Mouse (Mus musculus) CD4-positive, CD25-positive, alpha-beta regulatory T cell, adult 2 months (primary cell): ENCODE results near the gene Htra3.

ENCODE experiments used
- DNase-seq: peaks from one replicate; pipeline ENCODE4 v3.0.0-alpha.2; 2012; ENCODE audit warnings: low read depth, low spot score

Htra3 gene

DNA sequence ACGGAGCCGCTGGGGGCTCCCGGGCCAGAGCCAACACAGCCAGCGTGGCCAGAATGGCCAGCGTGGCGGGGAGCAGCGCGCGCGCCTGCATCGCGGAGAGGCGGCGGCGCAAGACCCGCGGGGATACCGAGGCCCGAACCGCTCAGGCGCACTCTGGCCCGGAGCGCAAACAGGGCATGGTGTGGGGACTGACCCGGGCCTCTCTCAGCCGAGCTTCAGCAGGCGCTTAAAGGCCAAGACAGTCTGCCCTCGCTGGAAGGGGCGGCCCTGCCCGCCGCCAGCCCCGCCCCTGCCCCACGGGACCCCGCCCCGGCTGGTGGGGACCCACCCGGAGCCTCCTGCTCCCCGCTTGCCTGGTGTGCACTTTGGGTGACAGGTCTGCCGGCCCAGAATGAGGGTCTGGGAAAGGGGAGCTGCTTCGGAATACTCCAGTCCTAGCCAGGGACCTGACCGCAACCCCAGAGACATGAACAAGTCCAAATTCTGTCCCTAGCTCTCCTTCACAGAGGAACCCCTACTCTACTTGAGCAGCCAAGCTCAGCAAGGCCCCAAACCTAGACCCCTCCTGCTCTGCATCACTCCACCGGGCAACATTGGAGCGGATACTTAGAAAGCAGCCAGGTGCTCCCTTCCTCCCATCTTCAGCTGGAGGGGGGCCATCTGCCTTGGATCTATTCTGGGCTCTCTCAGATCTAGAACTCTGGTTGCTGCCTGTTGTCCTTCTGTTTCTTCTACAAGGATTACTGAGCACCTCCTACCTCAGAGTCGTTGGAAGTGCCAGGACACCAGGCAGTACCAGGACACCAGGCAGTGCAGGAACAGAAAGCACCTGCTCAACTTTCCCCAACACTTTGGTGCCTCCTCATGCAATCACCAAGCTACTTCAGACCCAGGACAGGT lies at the start of gene Htra3:
Gene Htra3, minus strand, starts transcription at position 527 of the 900 bp plus-strand sequence.
- no peak for DNase-seq

DNA sequence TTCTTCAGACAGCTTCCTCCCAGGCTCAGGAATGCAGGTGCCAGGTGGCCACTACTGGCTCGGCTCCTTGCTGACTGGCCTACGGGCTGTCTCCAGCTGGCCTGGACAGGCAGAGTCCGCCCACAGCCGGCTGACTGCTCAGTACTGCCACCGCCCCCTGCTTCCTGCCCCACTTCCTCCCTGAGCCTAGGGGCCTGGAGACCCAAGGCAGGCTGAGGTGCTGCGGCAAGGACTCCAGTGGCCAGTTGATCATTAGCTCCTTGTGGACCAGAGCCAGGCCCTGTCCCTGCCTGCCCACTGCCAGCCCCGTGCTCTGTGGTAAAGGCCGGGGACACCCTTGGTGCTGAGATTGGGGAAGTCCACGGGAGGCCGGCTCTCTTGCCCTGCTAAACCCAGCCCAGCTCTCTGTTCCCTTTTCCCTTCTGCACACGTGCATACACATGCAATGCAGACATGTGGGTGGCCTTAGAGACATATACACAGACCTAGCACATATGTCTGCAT lies 49.4 kb upstream of the Htra3 start:
- DNase-seq: peak; percentile 70

DNA sequence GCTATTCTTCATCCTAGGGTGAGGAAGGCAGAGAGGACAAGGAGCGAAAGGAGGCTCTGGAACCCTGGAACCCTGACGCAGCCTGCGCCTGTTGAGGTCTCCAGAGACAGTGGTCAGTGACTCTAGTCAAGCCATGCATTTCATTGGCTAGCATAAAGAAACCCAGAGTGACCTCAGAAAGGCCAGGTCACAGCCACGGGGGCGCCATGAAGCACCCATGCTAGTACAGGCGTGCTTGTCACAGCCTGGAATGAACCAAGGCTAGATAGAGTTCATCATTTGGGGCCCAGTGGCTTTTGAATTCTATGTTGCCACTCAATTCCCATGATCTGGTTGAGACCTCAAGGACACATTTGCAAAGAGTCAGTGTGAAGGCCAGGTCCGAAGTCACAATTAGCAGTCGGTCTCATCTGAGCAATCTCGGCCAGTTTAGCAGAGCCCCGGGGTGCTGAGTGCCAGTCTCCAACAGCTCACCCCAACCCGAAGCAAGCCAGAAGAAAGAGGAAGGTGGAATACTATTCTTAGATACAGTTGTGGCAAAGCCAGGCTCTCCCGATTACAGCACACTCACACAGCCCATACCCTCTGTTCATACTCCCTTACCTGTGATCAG lies 48.9 kb upstream of the Htra3 start:
- DNase-seq: no peak

DNA sequence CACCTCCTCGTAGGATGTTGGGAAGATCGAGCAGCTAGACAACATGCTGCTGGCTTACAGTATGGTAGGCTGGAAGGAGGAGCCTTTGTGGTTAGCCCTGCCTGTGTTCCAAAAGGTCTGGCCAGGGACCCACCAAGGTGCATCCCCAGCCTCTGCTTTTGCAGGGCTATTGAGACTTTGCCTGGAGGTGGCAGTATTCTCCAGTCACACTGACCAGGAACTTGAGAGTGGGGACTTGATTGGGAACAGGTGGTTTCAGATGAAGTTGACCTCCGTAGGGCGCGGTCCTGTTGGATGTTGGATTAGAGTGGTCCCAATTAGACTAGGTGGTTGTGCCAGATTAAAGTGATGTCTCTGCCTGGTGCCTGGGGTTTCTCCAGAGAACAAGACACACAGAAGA lies 47.9 kb upstream of the Htra3 start:
- no peak for DNase-seq

DNA sequence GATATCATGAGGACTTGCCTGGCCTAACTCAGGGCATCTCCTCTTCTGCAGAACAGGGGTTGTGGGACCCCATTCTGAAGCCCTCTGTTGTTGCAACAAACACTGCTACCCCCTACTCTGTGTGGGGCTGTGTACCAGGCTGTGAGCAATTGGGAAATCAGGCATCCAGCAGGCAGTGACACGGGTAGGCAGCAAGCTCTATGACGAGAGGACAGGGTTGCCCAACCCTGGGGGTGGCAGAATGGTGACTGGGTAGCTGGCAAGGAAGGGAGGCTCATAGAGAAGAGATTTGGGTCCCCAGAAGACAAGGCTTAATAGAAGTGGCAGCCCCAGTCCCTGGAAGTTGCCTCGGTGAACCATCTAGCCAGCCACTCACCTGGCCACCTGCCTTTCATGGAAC lies 46.3 kb upstream of the Htra3 start:
- DNase-seq: no peak

DNA sequence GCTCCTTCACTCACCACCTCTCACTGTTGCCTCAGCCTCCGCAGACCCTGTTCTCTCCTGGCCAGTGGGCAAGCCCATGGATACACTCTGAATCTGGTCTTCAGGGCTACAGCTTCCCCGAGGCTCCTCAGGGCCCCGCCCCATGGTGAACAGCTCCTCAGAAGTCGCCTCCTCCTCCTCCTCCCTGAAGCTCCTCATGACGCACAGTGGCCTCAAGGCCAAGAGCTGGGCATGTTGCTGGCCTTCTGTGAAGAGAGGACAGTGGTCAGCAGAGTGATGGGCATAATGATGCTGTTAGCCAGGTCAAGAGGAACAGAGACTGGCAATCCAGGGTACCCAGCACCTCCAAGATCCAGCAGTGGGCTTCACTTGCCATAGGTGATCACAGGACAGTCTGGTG lies 44.3 kb upstream of the Htra3 start:
- DNase-seq: no peak

DNA sequence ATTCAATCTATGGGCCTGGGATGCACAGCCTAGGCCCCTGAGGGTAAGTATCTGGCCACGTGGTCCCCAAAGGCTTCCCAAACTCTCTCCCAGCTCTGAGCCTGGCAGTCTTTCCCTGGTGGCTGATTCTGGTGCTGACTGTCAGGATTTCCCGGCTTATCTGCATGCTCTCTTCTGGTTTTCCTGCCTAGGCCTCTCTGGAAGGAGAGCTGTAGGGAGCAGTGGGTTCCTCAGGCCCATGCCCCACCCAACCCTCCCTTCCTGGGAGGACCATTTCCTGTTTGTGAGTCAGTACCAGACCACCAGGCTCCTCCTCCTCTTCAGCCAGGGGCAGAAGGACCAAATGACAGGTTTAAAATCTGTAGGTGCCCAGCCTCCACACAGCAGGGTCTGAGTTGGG lies 43.1 kb upstream of the Htra3 start:
- DNase-seq: no peak

DNA sequence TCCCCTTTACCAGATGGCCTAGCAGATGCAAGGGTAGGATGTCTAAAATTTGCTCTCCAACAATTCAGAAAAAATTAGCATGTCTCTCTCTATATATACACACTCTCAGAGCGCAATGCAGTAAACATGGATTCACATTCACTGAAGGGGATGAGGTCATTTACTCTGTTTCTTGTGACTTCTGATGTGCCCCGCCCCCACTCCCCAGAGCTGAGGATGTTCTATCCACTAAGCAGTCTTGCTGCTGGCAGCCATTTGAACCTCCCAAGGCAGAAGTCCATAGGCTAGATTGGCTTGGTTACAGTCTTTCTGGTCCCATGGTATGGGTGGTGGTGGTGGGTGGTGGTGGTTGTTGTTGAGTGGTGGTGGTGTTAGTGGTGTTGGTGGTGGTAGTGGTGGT lies 42.4 kb upstream of the Htra3 start:
- no peak for DNase-seq

DNA sequence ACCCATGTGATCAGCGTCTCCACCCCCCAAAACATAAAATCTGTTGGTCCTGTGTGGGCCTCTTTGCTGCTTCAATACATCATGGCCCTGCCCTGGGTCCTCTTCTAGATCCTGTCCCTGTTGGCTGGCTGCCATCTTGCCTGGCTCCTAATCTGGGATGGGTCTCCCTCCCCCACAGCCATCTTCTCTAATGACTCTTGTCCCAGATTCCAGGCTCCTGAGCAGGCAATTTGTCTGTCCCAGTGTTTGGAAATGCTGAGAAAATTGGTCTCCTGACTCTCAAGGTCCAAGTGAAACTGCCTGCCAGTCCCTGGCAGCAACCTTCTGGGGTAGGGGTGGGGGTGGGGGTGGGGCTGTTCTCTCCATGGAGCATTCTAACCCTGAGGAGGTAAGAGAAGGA lies 40.3 kb upstream of the Htra3 start:
- DNase-seq: no peak

DNA sequence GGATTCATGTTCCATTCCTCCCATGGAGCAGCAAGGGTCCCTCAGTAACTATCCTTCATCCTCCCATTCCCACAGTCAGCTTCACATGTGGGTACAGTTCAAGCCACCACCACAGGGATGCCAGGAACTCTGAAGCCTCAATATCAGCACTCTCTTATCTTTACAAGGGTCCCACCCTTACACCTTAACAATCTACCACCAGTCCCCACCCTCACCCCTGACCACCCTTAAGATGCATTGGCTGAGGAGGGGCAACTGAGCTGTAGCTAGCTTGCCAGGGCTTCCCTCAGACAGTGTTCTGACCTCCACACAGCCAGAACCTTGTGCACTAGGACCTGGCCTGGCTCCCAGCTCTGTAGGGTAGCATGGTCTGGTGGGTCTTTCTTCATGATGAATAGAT lies 39.8 kb upstream of the Htra3 start:
- DNase-seq: no peak

DNA sequence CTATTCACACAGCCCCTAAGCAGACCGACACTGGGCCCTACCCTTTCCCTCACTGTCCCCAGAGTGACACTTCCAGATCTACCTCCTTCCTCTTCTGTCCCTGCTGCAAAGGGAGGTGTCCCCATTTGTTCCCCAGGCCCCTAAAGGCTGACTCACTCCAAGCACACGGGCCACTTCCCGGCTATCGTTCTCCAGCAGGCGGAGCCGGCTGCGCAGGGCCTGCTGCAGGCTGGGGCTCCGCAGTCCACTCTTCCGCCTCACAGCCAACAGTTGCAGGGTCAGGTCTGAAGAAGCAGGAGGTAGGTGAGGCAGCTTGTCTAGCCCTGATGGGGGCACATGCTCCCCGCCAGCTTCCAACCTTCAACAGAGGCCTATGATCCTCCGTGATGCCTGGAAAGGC lies 39.2 kb upstream of the Htra3 start:
- no peak for DNase-seq

DNA sequence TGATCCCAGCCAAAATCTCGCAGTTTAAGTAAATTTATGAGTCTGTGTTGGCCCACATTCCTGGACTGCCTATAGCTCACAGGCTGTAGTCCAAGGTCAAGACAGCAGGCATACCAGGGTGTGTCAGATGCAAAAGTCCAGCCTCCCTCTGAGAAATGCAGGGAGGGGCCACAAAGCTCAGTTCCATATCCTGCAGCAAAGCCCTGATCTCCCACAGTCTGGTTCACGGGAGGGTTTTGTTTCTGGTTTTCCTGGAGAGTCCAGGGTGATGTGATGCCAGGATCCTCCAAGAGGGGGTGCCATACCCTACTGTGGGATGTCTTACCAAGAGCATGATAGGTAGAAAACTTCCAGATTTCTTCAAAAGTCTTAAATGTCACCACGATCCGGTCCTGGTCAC lies 38.4 kb upstream of the Htra3 start:
- DNase-seq: peak; percentile 31

DNA sequence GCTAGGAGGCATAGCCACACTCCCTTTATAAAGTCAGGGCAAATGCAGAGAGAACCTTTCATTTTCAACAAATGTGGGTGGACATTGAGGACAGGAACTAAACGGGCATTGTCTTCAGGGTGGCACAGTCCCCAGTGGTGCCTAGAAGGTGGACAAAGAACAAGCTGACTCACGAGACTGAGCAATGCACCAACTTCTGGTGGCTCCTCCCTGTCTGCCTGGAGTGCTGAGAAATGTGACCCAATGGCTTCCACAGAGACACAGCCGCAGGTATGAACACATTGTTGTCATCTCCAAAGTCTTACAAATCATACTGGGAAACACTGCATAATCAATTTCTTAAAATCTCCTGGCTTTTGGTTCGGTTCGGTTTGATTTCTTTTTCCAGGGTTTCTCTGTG lies 37.9 kb upstream of the Htra3 start:
- DNase-seq: no peak

DNA sequence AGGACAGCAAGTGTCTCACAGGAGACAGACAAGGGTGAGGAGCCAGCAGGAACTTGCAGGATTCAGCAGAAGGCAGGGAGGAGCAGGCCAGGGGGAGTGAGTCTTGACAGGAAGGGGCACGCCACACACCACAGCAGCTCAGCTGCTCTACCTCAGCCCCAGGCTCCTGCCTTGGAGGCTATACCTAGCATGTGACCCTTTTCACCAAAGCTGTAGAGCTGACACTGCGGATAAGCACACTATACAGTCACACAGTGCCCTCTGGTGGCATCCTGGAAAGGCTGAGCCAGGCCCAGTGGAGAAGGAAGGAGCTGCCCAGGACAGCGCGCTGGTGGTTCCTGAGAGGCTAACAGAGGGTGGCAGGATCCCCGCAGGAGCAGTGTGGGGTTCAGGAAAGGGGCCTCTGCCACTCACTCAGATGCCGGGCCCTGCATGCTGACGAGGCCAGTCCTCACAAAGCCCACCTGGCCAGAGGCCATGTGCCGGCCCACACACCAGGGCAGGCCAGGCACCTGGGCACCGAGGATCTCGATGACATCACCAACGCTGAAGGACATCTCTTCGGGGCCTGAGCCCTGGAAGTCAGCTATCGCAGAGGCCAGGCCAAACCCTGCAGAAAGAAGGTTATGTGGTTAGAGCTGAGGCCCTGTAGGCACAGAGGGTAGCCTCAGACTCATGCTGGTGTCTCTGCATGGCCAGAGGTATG lies 34.2 kb upstream of the Htra3 start:
- peak; percentile 60 for DNase-seq

DNA sequence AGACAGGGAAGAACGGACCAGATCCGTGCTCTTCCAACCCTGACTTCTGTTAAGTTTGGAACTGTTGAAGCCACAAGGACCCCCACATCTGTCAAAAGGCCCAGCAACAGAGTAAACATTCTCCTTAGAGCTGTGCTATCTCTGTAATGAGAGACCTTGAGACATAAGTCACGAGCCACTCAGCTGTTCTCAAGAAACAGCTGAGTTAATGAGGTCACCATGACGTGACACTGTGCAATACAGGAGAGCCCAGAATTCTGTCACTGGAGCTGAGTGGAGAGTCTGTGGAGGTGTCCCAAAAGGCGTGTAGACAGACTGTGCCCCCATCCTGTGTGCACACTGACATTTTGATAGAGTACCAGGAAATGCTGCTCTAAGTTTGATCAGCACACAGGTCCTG lies 32.9 kb upstream of the Htra3 start:
- no peak for DNase-seq

DNA sequence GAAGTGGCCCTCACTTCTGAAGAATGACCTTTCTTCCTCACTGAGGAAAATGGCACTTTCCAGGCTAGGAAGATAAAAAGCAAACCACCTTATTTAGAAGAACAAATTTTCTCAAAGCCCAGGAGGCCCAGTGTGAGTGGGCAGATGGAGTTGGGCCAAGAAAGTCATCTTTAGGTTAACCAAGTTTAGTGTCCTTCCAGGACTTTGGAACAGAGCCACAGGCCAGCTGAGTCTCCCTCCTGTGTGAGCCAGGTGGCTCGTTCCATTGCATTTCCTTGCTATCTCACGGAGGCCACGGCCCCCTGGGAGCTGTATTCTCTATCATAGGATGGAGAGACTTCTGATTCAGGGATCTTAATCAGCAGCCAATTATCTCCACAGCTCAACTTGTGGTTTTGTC lies 31.3 kb upstream of the Htra3 start:
- DNase-seq: no peak

DNA sequence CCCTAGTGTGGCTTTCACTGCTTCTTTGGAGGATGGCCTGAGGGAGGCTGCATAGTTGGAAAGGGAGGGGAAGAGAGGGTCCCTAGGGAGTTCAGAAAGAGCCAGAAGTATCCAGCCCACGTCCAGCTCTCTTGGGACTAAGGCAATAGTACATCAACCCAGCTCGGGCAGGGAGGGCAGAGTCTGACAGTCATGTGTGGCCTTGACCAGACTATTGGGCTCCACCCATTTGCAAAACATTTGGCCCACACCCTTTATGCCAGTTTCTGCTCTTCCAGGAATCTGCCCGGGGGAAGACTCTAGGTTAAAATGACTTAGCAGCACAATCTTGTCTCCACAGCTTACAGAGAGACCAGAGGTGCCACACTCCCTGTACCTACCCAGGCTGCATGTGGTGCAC lies 30.9 kb upstream of the Htra3 start:
- no peak for DNase-seq

DNA sequence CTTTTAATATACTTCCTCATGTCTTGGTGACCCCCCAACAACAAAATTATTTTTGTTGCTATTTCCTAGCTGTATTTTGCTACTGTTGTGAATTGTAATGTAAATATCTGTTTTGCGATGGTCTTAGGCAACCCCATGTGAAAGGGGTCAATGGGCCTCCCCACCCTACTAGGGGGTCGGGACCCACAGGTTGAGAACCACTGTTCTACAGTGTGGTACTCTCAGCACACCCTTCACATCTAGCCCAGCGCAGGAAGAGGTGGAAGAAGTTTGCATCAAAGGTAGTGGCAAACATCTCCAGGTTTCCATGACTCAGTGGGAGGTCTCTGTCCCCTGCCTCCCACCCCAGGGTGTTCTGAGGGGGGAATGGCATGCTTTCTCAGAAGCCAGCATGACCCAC lies 25.8 kb upstream of the Htra3 start:
- DNase-seq: no peak

DNA sequence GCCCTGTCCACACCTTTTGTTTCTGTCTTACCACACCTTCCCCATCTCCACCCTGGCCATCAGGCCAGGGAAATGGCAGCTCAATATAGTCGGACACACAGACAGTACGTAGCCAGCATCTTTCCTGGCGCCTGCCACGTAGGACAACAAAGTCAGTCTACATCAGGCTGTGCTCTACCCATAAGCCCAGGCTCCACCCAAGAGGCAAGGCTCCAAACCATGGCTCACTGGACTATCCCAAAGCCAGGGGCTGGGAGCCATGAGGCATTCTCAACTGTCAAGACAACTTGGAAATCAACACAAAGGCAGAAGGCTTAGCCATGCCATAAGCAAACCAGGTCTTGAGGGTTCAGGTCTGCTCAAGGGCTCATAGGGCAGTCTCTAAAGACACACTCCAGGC lies 24.2 kb upstream of the Htra3 start:
- DNase-seq: no peak

DNA sequence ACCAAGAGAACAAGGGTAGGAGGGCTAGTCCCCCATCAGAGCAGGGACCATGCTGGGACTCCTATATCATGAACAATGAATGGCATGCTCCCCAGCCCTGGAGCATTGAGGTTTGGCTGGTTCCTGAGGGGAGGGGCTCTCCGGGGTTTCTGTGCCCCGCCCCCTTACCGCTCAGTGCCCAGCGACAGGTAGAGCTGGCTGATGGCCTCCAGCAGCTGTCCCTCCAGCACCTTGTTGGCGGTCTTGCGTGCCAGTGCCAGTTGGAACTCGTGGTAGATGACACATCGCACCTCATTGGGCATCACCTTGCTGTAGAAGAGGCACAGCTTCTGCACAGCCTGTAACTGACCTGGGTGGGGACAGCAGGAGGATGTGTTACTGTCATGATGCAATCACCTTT lies 23.6 kb upstream of the Htra3 start:
- no peak for DNase-seq

DNA sequence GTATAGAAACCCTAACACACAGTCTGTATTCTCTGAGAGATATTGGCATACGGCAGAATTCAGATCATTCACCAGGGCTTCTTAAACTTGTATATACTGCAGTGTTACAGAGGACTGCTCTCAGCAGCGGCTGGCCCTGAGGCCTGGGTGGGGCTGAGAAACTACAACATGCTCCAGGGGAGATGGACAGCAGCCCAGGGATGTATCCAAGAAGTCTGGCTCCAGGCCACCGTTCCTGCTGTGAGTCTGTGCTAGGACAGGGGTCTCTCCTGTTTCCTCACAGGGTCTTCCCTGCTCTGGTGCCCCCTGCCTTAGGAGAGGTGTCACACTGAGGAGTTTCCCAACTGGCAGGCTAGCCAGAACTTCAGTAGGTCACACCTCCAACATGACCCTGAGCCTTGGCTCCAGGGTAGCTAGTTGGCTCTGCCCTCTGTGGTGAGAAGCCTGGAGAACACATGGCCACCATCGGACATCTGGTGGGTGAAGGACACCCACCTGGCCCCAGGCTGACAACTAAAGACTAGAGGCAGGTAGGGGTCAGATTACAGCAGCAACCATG lies 23.1 kb upstream of the Htra3 start:
- no peak for DNase-seq

DNA sequence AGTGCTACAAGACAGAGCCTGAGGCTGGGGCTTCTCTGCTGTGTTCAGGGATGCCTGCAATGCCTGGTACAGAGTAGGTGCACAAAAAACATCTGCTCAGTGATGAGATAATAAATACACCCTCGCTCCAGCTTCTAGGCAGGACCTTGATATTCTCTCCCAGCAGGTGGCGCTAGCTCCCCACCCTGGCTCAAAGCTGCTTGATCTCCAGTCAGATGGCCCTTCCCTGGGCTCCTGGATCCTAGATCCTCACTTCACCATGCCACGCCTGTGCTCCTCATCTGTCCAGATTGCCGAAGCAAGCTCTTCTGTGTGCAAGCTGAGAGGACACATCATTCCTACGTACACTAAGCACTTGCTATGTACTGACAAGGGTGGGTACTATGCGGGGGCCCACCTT lies 21.5 kb upstream of the Htra3 start:
- peak; percentile 72 for DNase-seq
